Mouse (Mus musculus) small intestine, adult 2 months (tissue): ENCODE results near the gene Cltc. TPM values are rescaled to one million over a fixed set of nuclear protein-coding genes. Genes with fewer than 3 reads are reported as not detected.

Experiments used
- H3K27ac ChIP-seq: fragments of 200-500 bp; 2 replicates; pipeline ENCODE4 v1.5.1; 2012; ENCODE audit warnings: low read depth, low read length, control low read depth, inconsistent platforms; ENCODE audit not compliant: insufficient read depth
- H3K27me3 ChIP-seq: fragments of 200-500 bp; 2 replicates; pipeline ENCODE4 v1.6.1; 2012; ENCODE audit warnings: mild to moderate bottlenecking, moderate library complexity, low read length, inconsistent platforms; ENCODE audit not compliant: control insufficient read depth, insufficient read depth
- H3K36me3 ChIP-seq: fragments of 200-500 bp; 2 replicates; pipeline ENCODE4 v1.6.1; 2012; ENCODE audit warnings: mild to moderate bottlenecking, low read length, control low read depth, inconsistent platforms; ENCODE audit not compliant: control insufficient read depth, insufficient read depth
- H3K4me1 ChIP-seq: fragments of 200-500 bp; 2 replicates; pipeline ENCODE4 v1.6.1; 2012; ENCODE audit warnings: low read length, inconsistent platforms, mixed read lengths; ENCODE audit not compliant: control insufficient read depth, insufficient read depth, insufficient read length
- H3K4me3 ChIP-seq: fragments of 200-500 bp; 2 replicates; pipeline ENCODE4 v1.5.1; 2012; ENCODE audit warnings: low read depth, mild to moderate bottlenecking, control low read depth, inconsistent platforms, low read length, moderate library complexity
- CTCF ChIP-seq: fragments of 200-500 bp; IDR thresholded peaks from 2 replicates; pipeline ENCODE4 v1.5.1; 2012; ENCODE audit warnings: low read depth, mild to moderate bottlenecking, control low read depth, inconsistent platforms, low read length, moderate library complexity, mixed read lengths; ENCODE audit not compliant: insufficient replicate concordance, insufficient read length; ENCODE audit errors: extremely low read depth
- POLR2A ChIP-seq: fragments of 200-500 bp; IDR thresholded peaks from 2 replicates; pipeline ENCODE4 v1.6.1; 2012; ENCODE audit warnings: low read depth, mild to moderate bottlenecking, control low read depth, inconsistent platforms, low read length, moderate library complexity
- WGBS: fragments of 180-500 bp; shearing (Covaris S2); methylation state at CpG from one replicate; pipeline ENCODE4 v1.1.7; 2018; 5-methylcytosine and 5-hydroxymethylcytosine counted together
- polyA plus RNA-seq: library from polyadenylated mRNA; depleted of rRNA; stranded (reverse); fragments of >200 nt; gene quantifications from 2 replicates; pipeline ENCODE4 v1.2.3, GENCODE M21; 2012

The Cltc gene
- polyA plus RNA-seq, 1 experiment, result 74.8 TPM

- WGBS, result 86% methylated on average over 3 of the region's 3 CpGs
- no peak for TF ChIP-seq CTCF
- no peak for TF ChIP-seq POLR2A
- Histone ChIP-seq H3K27me3 (no peaks in the 10 kb centered on the region), H3K27ac (no peak overlapping the region), H3K4me1 (no peaks in the 10 kb centered on the region), H3K36me3 (peaks cover 50% of the 10 kb centered on the region), H3K4me3 (no peak overlapping the region)
These were observed 65.9 kb downstream of the Cltc start for GRCm38 (mm10) chr11:86691482-86691881.

- no peaks in the 10 kb centered on the region for H3K27me3 ChIP-seq
- peaks cover 45% of the 10 kb centered on the region for H3K36me3 ChIP-seq
- TF ChIP-seq POLR2A (no peak), CTCF (no peak)
- no peak overlapping the region for H3K27ac ChIP-seq
- H3K4me1 ChIP-seq, result no peaks in the 10 kb centered on the region; the same call in 1 of the 2 replicates
- no peak overlapping the region for H3K4me3 ChIP-seq
- 80% methylated on average over 3 of the region's 3 CpGs for WGBS
These were observed 67.0 kb downstream of the Cltc start for GRCm38 (mm10) chr11:86690383-86690782.

GRCm38 (mm10) chr11:86685366-86685765 is 72.0 kb downstream of the Cltc start:
- Histone ChIP-seq H3K36me3 (peaks cover 11% of the 10 kb centered on the region), H3K27ac (no peak overlapping the region), H3K27me3 (no peaks in the 10 kb centered on the region), H3K4me3 (no peak overlapping the region), H3K4me1 (peaks cover 2% of the 10 kb centered on the region; the same call in 1 of the 2 replicates)
- WGBS, result 75% methylated on average over 1 of the region's 1 CpGs
- TF ChIP-seq CTCF (no peak), POLR2A (no peak)

GRCm38 (mm10) chr11:86684126-86685012 is 73.0 kb downstream of the Cltc start:
- H3K36me3 ChIP-seq, result peaks cover 6% of the 10 kb centered on the region
- H3K4me3 ChIP-seq, result peak overlapping the region; percentile 99
- H3K27me3 ChIP-seq, result no peaks in the 10 kb centered on the region
- H3K4me1 ChIP-seq, result peaks cover 6% of the 10 kb centered on the region; the same call in 1 of the 2 replicates
- peak overlapping the region; percentile 90 for H3K27ac ChIP-seq
- no peak for TF ChIP-seq CTCF
- no peak for TF ChIP-seq POLR2A
- WGBS, result under 1% methylated on average over 20 of the region's 20 CpGs

- Histone ChIP-seq H3K27me3 (no peaks in the 10 kb centered on the region), H3K27ac (peak within 1 kb of the TSS; percentile 90), H3K4me1 (peaks cover 6% of the 10 kb centered on the region; the same call in 1 of the 2 replicates), H3K4me3 (peak within 1 kb of the TSS; percentile 99), H3K36me3 (peaks cover 2% of the 10 kb centered on the region; the same call in 1 of the 2 replicates)
- TF ChIP-seq CTCF (no peak), POLR2A (peak; percentile 40; the same call in 1 of the 2 replicates)
- under 1% methylated on average over 56 of the region's 56 CpGs for WGBS
These were observed 73.8 kb downstream of the Cltc start, which contains the start of the genes Vmp1 and Ptrh2 for GRCm38 (mm10) chr11:86683395-86684125. TSS of gene Vmp1 (minus strand) at chr11:86683836. TSS of gene Ptrh2 (plus strand) at chr11:86683985.

- peak overlapping the region; percentile 99; the same call in 1 of the 2 replicates for H3K4me3 ChIP-seq
- H3K27ac ChIP-seq, result peak overlapping the region; percentile 90; the same call in 1 of the 2 replicates
- H3K27me3 ChIP-seq, result no peaks in the 10 kb centered on the region
- 16% methylated on average over 7 of the region's 7 CpGs for WGBS
- peaks cover 6% of the 10 kb centered on the region; the same call in 1 of the 2 replicates for H3K4me1 ChIP-seq
- TF ChIP-seq CTCF (no peak), POLR2A (no peak)
- H3K36me3 ChIP-seq, result 0 out of 2 replicates have a peak, but pooled peaks cover 2% of the 10 kb centered on the region
These were observed 74.5 kb downstream of the Cltc start for GRCm38 (mm10) chr11:86682861-86683260.

- H3K27me3 ChIP-seq, result no peaks in the 10 kb centered on the region
- peaks cover 10% of the 10 kb centered on the region; the same call in 1 of the 2 replicates for H3K4me1 ChIP-seq
- 29% methylated on average over 3 of the region's 3 CpGs for WGBS
- no peak for TF ChIP-seq CTCF
- TF ChIP-seq POLR2A, result no peak
- H3K36me3 ChIP-seq, result 0 out of 2 replicates have a peak, but pooled peaks cover 2% of the 10 kb centered on the region
- H3K27ac ChIP-seq, result peak overlapping the region; percentile 84
- H3K4me3 ChIP-seq, result no peak overlapping the region; the same call in 1 of the 2 replicates
These were observed 75.9 kb downstream of the Cltc start for GRCm38 (mm10) chr11:86681423-86681822.
